Mouse (Mus musculus) monocyte, adult 2 months (primary cell): ENCODE measurements around the gene Nenf.

ENCODE experiments used
- DNase-seq, 2 experiments: peaks; one replicate each; pipeline ENCODE4 v3.0.0; 2022; ENCODE audit warnings: low spot score in 2 of 2, low read depth in 1 of 2

The Nenf gene

DNA sequence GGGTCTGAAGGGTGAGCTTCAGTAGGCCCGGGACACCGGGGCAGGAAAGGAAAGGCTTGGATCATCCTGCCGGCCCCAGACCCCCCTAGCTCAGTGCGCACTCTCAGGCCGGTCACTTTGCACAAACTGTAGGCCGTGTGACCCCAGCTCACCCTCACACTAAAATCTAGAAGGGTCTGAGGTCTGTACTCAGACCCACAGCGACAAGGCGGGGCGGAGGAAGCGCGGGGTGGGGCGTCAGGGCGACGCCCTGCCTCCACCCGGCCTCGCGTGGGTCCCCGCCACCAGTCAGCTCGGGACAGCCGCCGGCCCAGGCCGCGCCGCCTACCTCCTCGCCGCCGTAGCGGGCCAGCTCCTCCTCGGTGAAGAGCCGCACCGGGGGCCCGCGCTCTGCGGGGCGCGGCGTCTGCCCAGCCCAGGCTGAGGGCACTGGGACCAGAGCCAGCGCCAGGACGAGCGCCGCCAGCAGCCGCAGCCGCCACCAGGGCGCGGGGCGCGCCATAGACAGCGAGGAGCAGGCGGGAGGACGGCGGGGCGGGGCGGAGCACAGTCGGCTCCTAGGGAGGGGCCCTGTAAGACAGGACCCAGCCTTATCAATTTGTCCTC, at the start of gene Nenf:
Nenf (minus strand) TSS at position 604 of the 606 bp plus-strand sequence.
- peak in 1 of 2 experiments; percentile 51 for DNase-seq

DNA sequence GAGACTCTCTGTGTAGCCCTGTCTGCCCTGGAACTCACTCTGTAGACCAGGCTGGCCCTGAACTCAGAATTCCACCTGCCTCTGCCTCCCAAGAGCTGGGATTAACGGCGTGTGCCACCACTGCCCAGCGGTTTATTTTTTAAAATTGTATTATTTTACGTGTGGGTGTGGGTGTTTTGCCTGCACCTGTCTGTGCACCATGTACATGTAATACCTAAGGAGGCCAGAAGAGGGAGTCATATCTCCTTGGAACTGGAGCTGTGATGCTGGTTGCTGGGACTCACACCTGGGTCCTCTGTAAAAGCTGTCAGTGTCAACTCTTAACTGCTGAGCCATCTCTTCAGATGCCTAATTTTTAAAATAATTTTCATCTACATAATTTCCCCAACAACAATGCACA, 46.5 kb upstream of the Nenf start:
- DNase-seq: no peak

- DNase-seq: no peak
Measured at GRCm38 (mm10) chr1:191362412-191362811, 44.4 kb upstream of the Nenf start.

GRCm38 (mm10) chr1:191359478-191359877, 41.5 kb upstream of the Nenf start:
- no peak for DNase-seq

GRCm38 (mm10) chr1:191356936-191357335, 38.9 kb upstream of the Nenf start:
- no peak for DNase-seq

DNA sequence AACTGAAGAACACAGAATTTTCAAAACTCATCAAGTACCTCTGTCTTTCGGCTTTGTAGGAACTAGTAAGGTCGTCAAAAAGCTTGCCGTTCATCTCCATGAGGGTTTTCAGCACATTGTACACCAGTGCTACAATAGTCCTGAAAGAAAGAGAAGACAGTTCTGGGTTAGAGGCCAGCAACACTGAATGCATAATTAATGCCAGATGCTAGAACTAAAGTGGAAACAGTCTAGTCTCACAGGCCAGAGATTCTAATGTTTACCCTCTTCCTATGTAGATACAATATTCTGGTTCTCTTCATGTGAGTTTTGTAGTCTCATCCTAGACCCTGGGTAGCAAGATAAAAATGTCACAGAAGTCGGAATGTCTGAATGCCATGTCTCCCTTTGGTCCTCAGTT, 35.8 kb upstream of the Nenf start:
- no peak for DNase-seq

DNA sequence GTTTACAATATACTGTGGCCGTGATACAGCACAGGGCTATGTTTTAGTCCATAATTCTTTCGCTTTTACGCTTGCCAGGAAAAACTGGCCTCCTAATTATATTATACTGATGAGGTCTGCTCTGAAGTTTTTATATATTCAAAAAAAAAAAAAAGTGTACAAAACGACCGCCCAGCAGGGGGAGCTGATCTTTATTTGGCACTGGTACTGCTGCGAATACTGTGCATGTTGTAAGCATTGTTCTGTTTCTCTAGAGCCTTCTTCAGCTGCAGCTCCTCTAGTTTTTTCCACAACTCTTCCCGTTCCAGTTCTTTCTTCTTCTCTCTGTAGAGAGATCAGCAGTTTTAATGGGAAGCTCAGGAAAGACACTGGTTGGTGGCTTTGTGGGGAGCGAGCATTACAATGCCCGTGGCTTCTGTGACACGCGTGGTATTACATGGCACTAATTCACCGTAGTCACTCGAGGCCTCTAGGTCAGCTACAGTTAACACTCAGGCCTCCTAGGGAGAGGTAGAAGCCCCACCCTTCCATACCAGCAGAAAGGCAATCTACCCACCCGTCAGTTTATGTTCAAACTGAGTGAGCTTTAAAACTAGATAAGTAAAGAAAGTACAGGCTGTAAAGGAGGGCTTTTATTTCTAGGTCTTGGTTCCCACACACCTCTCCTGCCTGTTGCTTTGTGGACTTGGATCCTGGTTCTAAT, 34.9 kb upstream of the Nenf start:
- no peak for DNase-seq

DNA sequence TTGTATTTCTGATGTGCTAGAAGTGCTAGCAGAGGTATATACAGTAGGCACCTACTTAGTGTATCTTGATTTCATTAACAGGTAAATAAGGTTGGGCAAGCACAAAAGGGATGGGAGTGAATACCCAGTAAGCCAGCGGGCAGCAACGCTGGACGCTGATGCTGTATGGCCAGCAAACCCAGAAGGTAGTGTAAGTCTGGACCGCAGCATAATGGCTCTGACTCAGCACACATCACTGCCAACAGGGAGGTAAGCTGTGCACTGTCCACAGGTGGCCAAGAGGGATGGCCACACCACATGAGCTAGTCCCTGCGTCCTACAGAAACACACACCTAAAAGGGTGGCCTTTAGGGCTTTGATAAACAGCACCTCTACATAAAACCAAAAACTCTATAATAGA, 32.4 kb upstream of the Nenf start:
- no peak for DNase-seq

DNA sequence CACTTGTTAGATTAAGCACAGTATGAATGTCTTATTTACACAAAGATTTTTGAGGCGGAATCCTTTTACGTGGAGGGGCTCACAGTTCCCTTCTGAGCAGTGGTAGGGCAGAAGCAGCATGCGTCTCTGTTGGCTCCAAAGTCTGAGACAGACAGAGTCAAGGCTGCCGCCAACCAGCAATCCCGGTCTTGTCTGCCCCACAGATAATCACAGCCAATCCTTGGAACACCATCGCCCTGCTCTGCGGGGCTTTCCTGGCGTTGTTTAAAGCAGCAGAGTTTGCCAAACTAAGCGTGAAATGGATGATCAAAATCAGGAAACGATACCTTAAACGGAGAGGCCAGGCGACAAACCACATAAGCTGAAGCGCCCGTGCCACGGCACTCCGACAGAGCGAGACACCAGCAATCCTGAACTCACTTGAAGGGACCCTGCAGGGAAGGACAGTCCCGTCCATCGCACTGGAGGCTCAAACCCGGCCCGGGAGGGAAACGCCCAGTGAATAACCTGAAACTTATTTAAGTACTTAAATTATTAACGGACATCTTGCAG, 31.6 kb upstream of the Nenf start:
- no peak for DNase-seq

DNA sequence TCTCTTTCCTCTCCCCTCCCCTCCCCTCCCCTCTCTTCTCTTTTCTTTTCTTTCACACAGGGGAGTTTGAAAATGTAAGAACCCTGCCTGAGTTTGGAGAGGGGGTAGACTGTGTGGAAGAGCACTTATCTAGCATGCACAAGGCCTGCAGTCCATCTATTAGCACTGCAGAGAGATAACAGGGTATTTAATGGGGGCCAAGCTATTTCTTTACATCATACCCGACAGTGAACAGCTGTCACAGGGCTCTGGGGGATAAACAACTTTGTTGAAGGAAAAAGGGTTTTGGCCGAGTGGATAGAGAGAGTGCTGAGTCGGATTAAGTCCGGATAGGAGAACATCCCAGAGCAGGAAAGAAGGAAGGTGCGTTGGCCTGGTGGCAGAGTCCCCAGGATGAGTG, 31.0 kb upstream of the Nenf start:
- no peak for DNase-seq

DNA sequence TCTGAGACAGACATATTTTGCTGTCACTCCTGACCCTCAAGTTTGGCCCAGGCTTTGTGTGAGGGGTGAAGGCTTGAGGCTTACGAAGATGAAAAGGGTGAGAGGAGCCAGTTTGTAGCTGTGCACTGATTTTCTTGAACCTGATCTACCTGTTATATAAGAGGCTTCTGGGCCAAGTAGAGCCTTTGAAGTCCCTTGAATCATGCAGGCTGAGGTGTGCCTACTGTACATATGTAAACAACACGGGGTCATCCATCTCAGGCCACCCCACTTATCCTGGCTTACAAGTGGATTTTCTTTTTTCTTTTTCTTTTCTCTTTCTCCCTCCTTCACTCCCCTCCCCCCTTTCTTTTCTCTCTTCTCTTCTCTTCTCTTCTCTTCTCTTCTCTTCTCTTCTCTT, 30.6 kb upstream of the Nenf start:
- no peak for DNase-seq

- no peak for DNase-seq
Measured at GRCm38 (mm10) chr1:191347602-191348001, 29.6 kb upstream of the Nenf start.

GRCm38 (mm10) chr1:191340530-191340929, 22.5 kb upstream of the Nenf start:
- no peak for DNase-seq

GRCm38 (mm10) chr1:191339876-191340275, 21.9 kb upstream of the Nenf start:
- DNase-seq: no peak

DNA sequence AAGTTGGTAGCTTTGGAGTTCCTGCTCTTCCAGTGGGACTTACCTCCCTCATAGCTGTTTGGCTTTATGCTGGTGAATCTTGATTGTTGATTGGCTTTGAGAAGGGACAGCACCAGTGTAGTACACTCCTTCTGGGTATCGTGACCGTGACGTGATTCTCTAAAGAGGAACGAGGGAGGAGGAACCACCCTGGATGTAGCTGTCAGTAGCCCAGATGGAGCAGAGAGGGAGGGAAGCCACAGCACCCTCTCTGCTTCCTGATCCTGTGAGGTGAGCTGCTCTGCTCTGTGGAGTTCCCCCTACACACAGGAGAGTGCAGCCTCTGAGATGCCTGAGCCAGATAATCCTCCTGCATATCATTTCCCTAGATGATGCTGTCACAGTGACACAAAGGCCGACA, 16.5 kb upstream of the Nenf start:
- DNase-seq: peak in 1 of 2 experiments; percentile 34

- no peak for DNase-seq
Measured at GRCm38 (mm10) chr1:191330356-191330755, 12.4 kb upstream of the Nenf start.

DNA sequence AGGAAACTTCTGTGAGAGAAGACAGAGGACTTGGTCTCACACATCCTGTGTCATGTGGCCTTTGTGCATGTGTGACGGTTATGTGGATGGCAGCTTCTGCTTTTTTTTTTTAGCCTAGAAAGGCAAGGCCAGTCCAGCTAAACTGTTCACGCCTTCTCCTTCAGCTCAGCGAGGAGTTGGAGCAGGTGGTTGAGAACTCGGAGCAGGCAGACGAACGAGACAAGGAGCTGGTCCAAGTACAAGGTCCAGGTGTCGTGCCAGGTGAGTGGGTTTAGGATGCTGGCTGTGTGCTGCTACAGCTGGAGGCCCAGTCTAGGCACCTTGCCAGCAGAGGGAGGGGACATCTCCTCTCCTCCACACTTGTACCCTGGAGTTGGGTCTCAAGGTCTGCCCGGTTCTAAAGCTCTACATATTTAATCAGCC, 10.0 kb upstream of the Nenf start:
- peak in 1 of 2 experiments; percentile 32 for DNase-seq

GRCm38 (mm10) chr1:191327258-191327657, 9.3 kb upstream of the Nenf start:
- DNase-seq: no peak

DNA sequence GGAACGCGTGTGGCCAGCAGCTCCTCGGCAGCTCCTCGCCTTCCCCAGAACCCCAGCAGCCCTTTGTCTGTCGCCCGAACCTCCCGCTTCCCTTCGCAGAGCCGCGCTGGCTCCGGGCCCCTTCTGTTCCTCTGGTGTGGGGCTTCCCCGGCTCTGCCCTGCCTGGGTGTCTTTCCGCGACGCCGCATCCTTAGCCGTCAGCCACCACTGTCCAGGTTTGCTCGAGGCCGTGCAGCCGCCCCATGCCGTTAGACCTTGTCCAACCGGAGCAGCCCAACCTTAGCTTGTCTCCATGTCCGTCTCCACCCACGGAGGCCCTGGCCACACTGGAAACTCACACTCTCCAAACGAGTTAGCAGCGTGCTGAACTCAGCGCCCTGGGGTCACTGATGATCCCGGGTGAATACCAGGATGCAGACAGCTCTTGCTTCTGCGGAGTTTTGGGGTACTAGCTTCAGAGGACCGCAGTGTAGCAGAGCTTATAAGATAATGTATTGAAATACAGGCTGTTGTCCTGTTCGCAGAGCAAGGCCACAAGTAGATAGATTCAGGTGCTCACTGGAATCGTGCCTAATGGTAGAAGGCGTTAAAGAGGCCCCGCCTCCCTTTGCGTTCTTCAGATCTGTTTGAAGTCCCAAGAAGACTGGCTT, 8.4 kb upstream of the Nenf start:
- peak in 1 of 2 experiments; percentile 40 for DNase-seq

DNA sequence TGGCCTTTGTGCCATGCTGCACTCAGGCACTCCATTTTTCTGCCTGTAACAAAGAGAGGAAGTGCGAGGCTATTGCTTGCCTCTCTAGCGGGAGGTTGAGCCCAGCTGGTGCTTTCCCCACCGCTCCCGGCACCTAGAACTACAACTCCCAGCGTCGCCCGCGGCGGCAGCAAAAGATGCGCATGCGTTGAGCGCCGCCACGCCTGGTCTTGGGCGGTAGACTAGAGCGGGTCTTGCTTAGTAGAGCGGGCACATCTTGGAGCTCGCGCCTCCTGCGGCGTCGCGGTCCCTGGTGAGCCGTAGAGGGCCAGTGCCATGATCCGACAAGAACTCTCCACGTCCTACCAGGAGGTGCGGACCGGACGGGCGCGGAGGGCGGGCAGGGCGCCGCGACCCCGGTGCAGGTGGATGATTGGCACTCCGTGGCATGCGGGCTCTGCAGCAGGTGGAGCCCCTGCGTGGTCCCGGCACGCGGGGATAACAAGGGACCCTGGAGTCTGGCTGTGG, 7.8 kb upstream of the Nenf start, which contains the start of gene Tmem206:
Tmem206 (plus strand) TSS at position 187 of the 507 bp plus-strand sequence.
- peak; percentile 85 to 92 for DNase-seq

DNA sequence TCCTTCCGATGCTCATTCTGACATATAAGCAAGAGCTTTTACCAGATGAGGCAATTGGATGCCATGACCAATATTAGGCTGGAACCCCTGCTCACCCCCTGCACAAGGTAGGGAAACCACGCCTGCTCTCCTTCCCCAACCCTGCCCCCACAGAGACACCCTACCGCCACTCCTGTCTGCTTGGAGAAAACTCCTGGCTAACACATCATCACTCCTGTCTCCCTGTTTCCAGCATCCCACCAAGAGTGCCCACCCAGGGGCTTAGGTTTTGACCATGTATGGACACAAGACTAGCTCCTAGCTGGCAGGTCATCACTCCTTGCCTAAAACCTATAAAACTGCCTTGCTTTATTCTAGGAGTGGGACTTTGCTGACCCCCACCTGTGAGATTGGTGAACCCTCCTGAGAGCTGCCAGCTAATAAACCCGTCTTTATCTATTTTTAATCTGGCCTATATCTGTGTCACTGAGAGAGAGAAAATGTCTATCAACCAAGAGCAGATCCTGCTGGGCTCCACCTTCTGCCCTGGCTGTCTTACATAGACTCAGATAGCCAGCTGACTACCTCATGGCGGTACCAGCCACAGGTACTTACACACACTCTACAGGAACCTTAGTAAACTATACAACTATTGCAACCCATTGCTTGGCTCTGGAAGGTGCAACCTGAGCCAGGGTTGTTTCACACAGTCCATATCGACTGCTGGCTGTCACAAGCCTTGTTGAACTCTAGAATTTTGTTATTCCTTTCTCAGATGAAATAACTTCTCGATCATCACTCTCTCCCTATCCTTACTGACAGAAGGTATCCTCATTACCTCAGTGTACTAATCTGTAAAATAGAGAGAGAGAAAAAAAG, 7.0 kb upstream of the Nenf start:
- DNase-seq: no peak
